Mouse (Mus musculus) regulatory T cell (primary cell): ENCODE data around the gene Sgpp2.

Experiments
- in situ Hi-C: fragments of 300-600 bp; cut with MboI, MseI; formaldehyde crosslinking; loops from one replicate; pipeline ENCODE4 v1.15.1; 2025; ENCODE audit warnings: high pct_unique_total_duplicates

Sgpp2 gene

DNA sequence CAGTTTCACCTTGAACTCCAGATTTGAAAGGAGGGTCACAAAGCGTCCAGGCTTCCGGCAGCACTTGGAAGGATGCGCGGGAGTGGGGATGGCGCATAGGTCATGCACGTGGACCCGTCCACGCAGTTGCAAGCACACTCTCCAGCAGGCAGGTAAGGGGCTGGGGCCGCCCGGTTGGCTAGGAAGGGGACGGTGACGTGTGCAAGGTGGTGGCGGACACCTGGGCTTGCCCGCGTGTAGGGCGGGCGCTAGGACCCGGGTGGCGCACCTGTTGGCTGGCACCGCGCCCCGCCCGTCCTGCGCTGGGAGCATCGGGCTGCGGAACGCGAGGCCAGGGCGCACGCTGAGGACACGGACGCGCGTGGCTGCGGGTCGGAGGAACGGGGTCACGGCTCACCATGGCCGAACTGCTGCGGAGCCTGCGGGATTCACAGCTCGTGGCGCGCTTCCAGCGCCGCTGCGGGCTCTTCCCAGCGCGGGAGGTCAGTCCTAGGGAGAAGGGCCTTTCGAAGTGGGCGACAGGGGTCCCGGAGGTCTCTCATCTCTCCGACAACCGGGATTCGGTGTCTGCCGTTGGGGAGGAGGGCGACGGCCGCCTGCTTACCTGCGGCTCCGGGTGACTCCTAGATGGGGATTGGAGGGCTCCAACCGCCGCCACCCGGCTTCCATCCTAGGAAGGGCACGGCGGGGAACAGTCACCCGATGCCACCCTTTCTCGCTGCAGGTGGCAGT is at the start of gene Sgpp2:
Sgpp2 (plus strand) TSS at position 325 of the 732 bp plus-strand sequence.
- in situ Hi-C loops: no loop called here

DNA sequence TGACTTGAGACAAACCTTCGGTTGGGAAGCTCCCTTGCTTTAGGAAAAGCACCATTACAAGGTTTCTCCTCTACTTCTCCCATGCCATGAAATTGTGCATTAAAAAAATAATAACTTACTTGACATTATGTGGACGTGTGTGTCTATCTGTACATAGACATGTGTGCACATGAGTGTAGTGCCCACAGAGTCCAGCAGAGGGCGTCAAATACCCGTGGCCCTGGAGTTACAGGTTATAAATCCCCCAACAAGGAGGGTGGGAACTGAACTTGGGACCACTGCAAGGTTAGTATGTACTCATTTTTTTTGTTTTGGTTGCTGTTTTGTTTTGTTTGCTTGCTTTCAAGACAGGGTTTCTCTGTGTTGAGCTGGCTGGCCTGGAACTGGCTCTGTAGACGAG is 42.6 kb upstream of the Sgpp2 start:
- in situ Hi-C loops: no loop called here

DNA sequence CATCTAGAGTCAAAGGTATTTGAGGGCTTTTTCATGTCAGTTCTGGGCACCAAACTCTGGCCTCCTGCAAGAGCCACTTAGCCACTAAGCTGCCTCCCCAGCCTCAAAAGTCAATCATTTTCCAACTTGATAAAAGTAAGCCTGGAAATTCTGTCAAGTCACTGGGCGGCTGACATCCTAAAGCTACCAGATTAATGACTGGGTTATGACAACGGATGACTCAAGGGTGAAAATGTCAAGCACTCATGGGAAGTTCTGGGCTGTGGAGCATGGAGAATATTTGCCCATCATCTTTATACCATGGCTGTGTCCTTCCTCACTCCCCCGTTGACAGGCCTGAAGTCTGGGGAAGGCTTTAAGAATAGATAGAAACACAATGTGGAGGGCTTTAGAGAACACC is 37.2 kb upstream of the Sgpp2 start:
- in situ Hi-C loops: no loop called here

DNA sequence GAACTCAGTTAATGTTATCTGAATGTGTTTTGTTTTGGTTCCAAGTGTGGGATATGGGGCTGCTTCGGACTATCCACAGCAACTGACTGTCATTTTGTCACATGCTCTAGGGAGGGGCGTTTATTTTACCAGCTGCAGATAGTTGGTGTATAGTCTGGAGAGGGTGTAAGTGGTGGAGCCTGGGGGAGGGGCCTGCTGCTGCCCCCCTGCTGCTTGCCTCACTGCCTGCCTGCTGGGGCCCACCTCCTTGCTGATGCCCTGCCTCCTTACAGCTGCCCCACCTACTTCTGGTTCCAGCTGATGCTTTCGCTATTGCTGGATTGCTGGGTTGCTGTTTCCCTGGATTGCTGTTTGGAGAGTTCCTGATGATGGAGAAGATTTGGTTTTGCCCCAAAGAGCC is 31.0 kb upstream of the Sgpp2 start:
- in situ Hi-C loops: no loop called here

DNA sequence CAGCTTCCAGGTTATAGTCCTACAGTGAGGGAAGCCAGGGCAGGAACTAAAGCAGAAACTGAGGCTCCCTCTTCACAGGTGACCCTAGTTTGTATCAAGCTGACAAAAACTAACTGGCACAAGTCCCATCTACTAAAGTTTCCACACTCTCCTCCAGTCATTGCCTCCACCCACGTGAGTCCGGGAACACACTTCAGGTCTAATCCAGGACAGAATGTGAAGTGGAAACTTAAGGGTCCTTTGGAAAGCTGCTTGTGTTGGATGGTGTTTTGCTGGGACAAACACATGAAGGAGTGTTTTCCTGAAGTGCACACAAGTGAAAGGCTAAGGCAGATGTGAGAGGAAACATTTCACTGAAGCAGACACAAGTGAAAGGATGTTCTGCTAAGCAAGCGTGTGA is 17.7 kb upstream of the Sgpp2 start:
- in situ Hi-C loops: no loop called here

DNA sequence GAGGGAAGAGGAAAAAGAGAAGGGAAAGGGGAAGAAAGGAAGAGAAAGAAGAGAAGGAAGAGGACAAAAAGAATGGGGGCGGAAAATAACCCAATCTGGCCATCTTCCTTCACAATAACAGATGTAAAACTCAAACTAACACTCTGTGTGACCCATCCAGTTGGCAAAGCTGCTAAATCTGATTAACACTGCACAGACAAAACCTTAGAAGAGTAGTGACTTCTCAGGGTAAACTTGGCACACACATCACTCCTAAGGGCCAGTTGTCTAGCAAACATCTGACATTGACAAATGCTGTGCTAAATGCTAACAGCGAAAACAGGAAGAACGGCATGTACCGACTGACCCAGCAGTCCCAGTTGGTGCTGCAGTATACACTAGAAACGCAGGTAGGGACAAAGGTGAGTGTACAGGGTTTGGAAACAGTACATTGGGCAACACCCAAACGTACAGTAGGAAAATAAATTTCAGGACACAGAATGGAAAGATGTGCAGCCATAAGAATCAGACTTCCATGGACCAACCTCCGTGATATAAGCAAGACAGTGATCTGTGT is 10.4 kb upstream of the Sgpp2 start:
- in situ Hi-C loops: loop anchor here (10.0 kb wide), 1 partner anchor 1315 kb away; no protein-coding TSS in a partner anchor

DNA sequence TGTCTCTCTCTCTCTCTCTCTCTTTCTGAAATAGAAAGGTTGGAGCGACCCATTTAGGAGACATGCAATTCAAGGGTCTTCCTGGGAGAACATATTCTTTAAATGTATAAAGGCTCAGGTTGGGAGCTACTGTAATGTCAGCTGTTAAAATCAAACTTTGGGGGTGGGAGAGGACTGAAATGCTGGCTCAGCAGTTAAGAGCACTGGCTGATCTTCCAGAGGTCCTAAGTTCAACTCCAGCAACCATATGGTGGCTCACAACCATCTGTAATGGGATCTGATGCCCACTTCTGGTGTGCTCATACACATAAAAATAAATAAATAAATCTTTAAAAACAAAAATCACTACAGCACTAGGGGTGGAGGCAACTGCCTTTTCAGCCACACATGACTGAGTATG is 1.5 kb upstream of the Sgpp2 start:
- in situ Hi-C loops: loop anchor here (10.0 kb wide), 1 partner anchor 1324 kb away; no protein-coding TSS in a partner anchor

DNA sequence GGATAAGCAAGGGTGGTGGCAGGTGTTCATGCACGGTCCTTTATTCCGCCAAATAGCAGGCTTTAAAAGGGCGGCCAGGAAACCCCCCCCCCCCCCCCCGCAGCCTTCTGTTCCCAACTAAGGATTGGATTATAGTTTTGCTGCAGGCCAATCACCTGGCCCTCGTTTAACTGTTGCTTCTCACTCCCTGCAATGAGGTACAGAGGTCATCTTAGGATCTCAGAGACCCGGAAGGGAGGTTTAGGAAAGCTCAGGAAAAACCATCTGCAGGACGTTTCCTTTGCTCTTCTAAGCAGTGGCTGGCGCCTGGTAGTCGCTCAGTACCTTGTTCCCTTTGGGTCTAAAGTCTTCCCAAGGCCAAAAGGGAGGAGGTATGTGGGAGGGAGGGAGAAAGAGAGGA is 865 bp upstream of the Sgpp2 start:
- in situ Hi-C loops: loop anchor here (10.0 kb wide), 1 partner anchor 1324 kb away; no protein-coding TSS in a partner anchor

DNA sequence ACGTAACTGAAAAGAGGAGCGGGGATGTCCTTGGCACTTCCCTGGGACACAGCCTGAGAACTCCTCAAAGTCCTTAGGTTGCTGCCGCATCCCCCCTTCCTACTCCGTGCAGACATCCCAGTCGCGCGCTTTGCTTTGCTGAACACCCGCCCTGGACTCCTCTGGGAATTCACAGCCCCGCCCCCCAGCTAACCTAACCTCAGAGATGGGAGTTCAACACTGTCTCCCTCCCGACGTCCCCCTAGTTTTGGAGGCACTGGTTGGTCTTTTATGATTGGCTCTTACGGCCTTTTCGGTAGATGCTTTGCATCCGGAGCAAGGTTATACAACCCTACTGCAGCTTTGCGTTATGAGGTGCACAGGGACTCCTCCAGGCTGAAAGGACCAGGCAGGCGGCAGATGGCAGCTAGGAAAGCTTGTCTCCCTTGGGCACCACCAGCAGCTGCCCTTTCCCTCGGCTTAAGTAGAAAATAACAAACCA is 756 bp downstream of the Sgpp2 start:
- in situ Hi-C loops: no loop called here

DNA sequence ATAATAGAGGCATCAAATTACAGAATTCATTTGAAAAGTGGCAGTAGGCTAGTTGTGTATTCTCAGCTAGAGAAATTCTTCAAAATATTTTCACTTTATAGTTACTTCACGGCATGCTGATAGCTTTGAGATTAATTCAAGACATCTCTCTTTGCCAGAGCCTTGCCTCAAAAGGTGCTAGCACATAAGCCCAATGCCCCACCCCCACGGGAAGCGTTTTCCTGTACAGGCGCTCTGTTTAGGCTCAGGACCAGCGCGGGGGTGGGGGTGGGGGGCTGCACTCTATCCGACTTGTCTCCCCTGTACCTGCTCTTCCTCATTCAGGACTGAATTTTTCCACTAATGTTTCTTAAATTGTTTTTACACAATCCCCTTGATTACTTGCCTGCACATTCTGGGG is 1.3 kb downstream of the Sgpp2 start:
- in situ Hi-C loops: no loop called here

DNA sequence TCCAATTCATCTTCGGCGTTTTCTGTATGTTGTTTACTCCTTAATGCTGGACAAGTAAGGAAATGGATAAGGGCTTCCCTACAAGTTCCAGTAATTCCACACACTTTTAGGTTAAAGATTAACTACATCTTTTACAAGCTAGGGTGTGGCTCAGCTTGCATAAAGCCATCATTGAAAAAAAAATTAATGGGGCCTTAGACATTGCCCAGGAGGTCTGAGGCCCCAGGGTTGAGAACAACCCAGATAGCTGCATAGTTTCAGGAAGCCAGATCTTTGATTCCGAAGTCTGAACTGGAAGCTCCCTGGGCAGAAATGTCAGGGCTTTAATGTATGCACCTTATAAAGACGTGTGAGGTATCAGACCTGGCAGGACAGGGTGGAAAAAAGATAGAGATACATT is 2.8 kb downstream of the Sgpp2 start:
- in situ Hi-C loops: no loop called here

DNA sequence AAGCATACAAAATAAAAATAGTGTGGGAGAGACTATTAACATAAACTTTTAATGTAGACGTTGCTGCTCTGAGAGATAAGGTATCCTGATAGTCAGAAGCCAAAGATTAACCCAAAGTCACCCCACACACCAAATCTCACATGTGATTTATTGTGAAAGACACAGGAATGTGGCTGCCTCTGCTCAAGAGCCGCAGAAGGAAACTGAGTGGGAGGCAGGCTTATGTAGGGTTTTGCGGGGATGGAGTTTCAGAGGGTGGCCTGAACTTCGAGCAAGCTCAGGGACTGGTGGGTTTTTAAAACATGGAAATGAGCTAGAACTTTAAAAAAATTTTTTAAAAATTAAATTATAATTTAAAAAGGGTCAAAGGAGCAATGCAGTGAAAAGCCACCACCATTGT is 3.8 kb downstream of the Sgpp2 start:
- in situ Hi-C loops: no loop called here

DNA sequence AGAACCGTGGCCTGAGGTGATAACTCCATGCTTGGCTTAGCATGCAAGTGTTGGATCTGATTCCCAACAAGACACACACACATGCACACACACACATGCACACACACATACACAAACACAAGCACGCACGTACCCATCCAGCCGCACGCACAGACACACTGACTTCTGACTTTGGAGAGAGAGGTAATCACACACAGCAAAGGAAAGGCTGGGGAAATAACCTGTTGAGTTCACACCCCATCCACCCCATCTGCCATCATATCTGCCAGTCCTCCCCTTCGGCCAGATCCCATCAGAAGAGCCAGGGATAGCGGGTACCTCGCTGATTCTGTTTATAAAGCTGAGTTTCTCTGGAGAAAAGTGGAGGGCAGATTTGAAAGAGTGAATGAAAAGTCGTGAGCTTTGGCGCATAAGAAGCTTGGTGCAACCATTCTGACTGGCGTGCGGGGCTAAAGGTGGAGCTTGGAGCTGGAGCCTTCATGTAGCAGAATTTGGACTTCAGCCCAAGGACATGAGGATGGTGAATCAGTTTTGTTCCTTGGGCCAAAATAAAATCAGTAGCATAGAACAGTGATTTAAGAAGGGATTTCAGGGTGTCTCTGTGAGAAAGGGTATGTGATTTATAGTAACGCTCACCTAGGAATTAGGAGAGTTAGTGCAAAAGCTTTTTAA is 8.1 kb downstream of the Sgpp2 start:
- in situ Hi-C loops: no loop called here

DNA sequence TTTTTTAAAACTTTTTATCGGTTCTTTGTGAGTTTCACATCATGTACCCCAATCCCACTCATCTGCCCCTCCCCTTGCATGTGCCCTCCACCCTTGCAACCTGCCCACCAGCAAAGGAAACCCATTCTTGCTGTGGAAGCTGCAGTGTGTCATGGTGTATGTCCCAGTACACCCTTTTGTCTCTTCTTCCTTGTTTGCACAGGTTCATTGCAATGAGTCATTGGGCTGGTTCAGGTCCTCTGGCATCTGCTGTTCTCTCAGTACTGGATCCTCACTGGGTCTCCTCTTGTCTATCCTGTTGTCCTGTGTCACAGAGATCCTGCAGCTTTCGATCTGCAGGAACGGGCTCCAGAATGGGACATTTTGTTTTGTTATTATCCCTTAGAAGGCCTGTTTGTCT is 10.1 kb downstream of the Sgpp2 start:
- in situ Hi-C loops: no loop called here

DNA sequence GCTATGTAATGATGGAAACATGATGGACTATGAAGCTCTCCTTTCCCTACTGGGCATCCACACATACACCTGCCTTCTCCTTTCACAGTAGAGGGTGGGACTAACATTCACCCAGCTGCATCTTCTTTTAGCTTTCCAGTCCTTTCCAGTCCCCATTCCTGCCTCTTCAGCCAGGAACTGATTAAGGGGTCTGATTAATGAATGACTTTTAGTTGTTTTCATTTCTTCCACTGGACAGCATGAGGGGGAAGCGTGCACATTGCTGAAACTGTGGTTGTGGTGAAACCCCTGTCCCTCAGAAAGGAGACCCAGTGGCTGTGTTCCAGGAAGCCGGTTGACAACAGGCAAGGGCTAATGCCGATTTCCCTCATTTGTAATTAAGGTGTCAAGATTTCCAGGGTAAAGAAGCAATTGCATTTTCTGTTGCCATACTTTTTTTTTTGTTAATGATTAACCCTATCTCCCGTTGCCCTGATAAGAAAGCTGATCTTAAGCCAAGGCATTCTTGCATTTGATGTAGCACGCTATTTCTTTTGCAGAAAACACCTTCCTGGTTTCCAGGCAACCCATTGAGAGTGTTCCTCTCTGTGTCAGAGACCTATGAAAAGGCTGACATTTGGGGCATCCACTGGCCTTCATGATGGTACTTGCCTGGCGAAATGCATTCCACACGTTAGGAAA is 12.1 kb downstream of the Sgpp2 start:
- in situ Hi-C loops: no loop called here

DNA sequence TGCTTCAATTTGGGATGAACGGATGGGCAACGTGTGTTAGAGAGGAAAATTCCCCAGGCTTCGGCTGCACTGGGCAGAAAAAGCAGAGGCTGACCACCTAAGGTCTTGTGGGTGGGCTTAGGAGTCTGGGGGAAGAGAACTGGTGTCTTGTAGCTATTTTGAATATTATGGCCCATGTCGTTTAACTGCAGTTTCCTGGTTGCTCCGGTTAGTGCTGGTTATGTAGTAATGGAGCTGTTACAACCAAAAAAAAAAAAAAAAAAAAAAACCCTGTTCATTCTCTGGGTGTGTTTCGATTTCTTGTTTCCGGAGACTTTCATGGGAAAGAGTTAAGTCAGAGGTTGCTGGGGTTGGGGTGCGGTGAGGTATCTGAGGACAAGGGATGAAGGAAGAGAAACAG is 12.7 kb downstream of the Sgpp2 start:
- in situ Hi-C loops: no loop called here

DNA sequence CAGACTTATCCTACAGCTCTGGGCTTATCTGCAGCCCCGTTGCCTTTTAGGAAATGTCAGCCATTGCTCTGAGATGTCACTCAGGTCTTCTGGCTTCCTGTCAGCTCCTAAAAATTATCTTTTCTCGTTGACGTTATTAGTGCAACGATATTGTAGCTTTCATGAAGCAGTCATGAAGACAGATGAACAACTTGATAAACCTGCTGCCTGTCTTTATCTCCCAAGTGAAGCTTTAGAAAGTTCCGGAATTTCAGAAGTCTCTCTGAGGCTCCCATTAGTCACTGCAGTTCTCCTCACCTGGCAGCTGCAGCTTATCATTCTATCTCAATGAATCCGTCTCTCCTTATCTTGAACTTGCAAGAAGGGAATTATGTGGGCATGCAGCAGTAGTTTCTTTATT is 13.9 kb downstream of the Sgpp2 start:
- in situ Hi-C loops: no loop called here

DNA sequence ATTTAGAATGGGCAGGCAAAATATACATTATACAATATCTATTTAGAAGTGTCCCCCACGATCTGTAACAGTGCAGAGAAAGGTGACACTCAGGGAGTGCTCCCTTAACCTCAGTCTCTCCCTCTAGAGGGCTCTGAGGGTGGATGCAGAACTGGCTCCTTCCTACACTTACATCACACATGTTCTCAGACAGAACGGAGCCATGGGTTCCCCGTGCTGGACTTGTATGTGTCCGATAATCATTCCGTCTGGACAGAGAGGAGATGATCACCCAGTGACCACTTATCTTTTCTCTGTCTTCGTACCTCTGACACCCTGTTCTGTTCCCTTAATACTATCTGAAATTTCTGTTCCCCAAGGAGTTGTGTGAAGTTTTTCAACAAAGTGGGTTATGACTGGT is 15.7 kb downstream of the Sgpp2 start:
- in situ Hi-C loops: no loop called here

DNA sequence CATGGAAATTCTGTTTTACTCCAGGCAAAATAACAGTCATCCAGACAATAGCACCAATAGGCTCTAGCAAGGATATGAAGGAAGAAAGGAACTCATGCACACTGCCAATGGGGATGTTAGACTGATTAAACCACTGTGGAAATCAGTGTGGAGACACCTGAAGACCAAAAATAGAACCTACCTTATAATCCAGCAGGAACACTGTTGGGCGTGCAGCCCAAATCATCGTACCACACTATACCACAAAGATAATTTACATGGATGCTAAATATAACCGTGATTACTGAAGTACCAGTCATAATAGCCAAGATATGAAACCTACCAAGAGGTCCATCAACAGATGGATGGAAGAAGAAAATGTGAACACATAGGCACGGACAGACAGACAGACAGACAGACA is 18.5 kb downstream of the Sgpp2 start:
- in situ Hi-C loops: no loop called here

DNA sequence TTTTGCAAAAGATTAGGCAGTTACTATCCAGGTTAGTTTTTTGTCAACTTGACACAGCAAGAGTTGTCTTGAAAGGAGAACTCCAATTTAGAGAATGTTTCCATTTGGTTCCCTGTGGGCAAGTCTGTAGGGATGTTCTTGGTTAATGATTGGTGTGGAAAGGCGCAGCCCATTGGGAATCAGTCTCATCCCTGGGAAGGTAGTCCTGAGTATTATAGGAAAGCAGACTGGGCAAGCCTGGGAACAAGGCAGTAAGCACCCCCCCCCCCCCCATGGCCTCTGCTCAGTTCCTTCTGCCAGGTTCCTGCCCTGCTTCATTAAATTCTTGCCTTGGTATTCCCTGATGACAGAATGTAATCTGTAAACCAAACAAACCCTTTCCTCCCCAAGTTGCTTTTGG is 19.7 kb downstream of the Sgpp2 start:
- in situ Hi-C loops: no loop called here

DNA sequence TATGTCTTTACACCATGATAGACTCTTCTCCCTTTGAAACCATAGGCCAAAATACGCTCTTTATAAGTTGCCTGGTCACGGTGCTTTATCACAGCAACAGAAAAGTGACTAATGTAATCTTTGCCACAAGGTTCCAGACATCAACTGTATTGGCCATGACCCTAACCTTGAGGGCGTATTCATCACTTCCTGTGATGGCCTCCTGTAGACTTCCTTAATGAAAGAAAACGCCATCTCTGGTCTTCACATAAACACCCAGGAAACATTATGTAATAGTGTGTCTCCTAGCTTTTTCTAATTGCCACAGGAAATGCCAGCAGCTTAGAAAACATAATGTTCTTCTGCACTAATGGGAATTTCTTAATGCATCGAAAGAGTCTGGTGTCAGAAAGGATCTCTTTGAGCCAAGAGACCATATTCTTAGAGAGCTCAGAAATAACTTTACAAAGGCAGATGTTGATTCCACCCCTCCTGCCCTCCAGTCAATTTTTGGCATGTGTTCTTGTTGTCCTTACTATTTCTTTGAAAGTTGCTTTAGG is 20.5 kb downstream of the Sgpp2 start:
- in situ Hi-C loops: no loop called here

DNA sequence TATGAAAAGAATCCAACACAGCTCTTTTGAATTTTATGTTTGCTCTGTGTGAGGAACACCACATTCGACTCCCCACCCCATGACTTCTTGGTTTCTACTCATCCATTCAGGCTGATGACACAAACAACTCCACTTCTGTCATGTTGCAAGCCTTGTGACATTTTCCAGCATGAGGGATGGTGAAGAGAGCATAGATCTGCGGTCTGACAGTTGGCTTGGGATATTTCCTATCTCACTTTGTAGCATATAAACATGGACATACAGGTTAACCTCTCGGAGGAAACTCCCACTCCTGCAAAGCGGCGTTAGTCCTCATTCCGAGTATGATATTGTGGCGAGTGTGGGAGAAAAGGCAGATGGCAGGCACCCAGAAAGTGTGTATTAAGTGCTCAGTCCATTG is 27.6 kb downstream of the Sgpp2 start:
- in situ Hi-C loops: no loop called here
